Mouse (Mus musculus): Measurements from ENCODE around the gene Haus6.
"Not testable (repeated sequence)": the region's sequence is repeated elsewhere in the genome, so short reads cannot be mapped to it uniquely, and the experiment has no call there.

The Haus6 gene

GRCm38 (mm10) chr4:86611524-86612288 is at the start of gene Haus6:
TSS of gene Haus6 (minus strand) at chr4:86612055.
- peak; percentile 89 to 90 for DNase-seq

GRCm38 (mm10) chr4:86657176-86657575 is 45.3 kb upstream of the Haus6 start:
- DNase-seq, result no peak

- DNase-seq, result not testable (repeated sequence)
These were observed 44.6 kb upstream of the Haus6 start for GRCm38 (mm10) chr4:86656410-86656809.

- peak; percentile 33 to 54 for DNase-seq
These were observed 40.0 kb upstream of the Haus6 start for GRCm38 (mm10) chr4:86651686-86652384.

- DNase-seq, result not testable (repeated sequence)
These were observed 36.5 kb upstream of the Haus6 start for GRCm38 (mm10) chr4:86648394-86648793.

GRCm38 (mm10) chr4:86637561-86637960 is 25.7 kb upstream of the Haus6 start:
- not testable (repeated sequence) for DNase-seq

- peak; percentile 33 to 35 for DNase-seq
These were observed 23.0 kb upstream of the Haus6 start for GRCm38 (mm10) chr4:86634873-86635272.

- DNase-seq, result not testable (repeated sequence)
These were observed 22.5 kb upstream of the Haus6 start for GRCm38 (mm10) chr4:86634312-86634711.

- DNase-seq, result not testable (repeated sequence)
These were observed 20.7 kb upstream of the Haus6 start for GRCm38 (mm10) chr4:86632556-86632955.

- DNase-seq, result no peak
These were observed 20.0 kb upstream of the Haus6 start for GRCm38 (mm10) chr4:86631831-86632230.

- DNase-seq, result not testable (repeated sequence)
These were observed 14.6 kb upstream of the Haus6 start for GRCm38 (mm10) chr4:86626496-86626895.

GRCm38 (mm10) chr4:86625463-86625862 is 13.6 kb upstream of the Haus6 start:
- no peak for DNase-seq

GRCm38 (mm10) chr4:86622532-86622931 is 10.7 kb upstream of the Haus6 start:
- not testable (repeated sequence) for DNase-seq

- no peak for DNase-seq
These were observed 10.3 kb upstream of the Haus6 start for GRCm38 (mm10) chr4:86622116-86622515.

GRCm38 (mm10) chr4:86620506-86620905 is 8.7 kb upstream of the Haus6 start:
- no peak for DNase-seq

- no peak for DNase-seq
These were observed 400 bp upstream of the Haus6 start for GRCm38 (mm10) chr4:86612289-86612620.

- DNase-seq, result no peak
These were observed 20.6 kb downstream of the Haus6 start for GRCm38 (mm10) chr4:86591304-86591703.

GRCm38 (mm10) chr4:86588236-86588635 is 23.6 kb downstream of the Haus6 start:
- DNase-seq, result no peak

GRCm38 (mm10) chr4:86580591-86580990 is 31.3 kb downstream of the Haus6 start:
- no peak for DNase-seq

GRCm38 (mm10) chr4:86580056-86580455 is 31.8 kb downstream of the Haus6 start:
- no peak for DNase-seq

- no peak for DNase-seq
These were observed 35.1 kb downstream of the Haus6 start for GRCm38 (mm10) chr4:86576630-86577225.

GRCm38 (mm10) chr4:86576120-86576541 is 35.7 kb downstream of the Haus6 start:
- peak in 1 of 2 experiments; percentile 30 for DNase-seq

- DNase-seq, result peak; percentile 94
These were observed 36.4 kb downstream of the Haus6 start, which contains the start of gene Rraga for GRCm38 (mm10) chr4:86575283-86575983. TSS of gene Rraga (plus strand) at chr4:86575668.
